Mouse (Mus musculus) megakaryocyte, embryonic 14.5 days (primary cell): ENCODE measurements around the gene Eif2d.

Experiments used
- FLI1 ChIP-seq: IDR thresholded peaks from 2 replicates; pipeline ENCODE4 v1.6.1; 2012; ENCODE audit warnings: low read length, inconsistent platforms, mixed read lengths
- GATA1 ChIP-seq: IDR thresholded peaks from 3 replicates; pipeline ENCODE4 v1.6.1; 2012; ENCODE audit warnings: mixed read lengths, low read length, inconsistent platforms, borderline replicate concordance

DNA sequence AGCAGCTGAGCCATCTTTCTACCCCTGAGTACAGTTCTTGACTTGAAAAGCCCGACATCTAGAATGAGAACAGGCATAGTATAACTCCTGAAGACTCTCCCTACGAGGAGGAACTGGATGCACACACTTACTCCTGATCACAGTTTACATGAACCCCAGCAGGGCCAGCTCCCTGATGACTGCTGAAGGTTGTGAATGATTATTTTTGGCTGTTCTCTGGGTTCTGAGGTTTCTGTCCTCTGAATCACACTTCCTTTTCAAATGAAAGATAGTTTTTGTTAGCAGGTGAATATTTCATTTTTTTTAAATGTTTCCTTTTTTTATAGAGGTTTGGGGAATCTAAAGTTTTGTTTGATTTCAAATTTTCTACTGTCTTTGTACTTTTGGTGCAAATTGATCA lies 11.5 kb upstream of the Eif2d start:
- TF ChIP-seq GATA1 = no peak
- TF ChIP-seq FLI1 = no peak
